Mouse (Mus musculus) embryonic facial prominence, embryonic 10.5 days (tissue): ENCODE measurements at regions not wholly inside any gene's neighbourhood (a gene's known extent, or its start where the extent isn't known, plus 50 kb on each side); places are given as distances from the start of the nearest gene placed in this dataset.

ENCODE experiments used
- DNase-seq: peaks from one replicate; pipeline ENCODE4 v3.0.0-alpha.2; 2017; ENCODE audit warnings: low spot score
- H3K27ac ChIP-seq: fragments of 300-500 bp; sonication (generic); replicated peaks from 2 replicates; pipeline ENCODE4 v1.5.1; 2016; ENCODE audit warnings: mild to moderate bottlenecking
- H3K27me3 ChIP-seq: fragments of 300-500 bp; sonication (generic); replicated peaks from 2 replicates; pipeline ENCODE4 v1.6.1; 2016; ENCODE audit warnings: low read depth, mild to moderate bottlenecking; ENCODE audit not compliant: poor library complexity, severe bottlenecking
- H3K36me3 ChIP-seq: fragments of 300-500 bp; sonication (generic); replicated peaks from 2 replicates; pipeline ENCODE4 v1.6.1; 2016; ENCODE audit warnings: mild to moderate bottlenecking, moderate library complexity
- H3K4me1 ChIP-seq: fragments of 300-500 bp; sonication (generic); 2 replicates; pipeline ENCODE4 v1.6.1; 2016
- H3K4me3 ChIP-seq: fragments of 300-500 bp; sonication (generic); 2 replicates; pipeline ENCODE4 v1.5.1; 2016; ENCODE audit warnings: mild to moderate bottlenecking, moderate library complexity
- H3K9me3 ChIP-seq: fragments of 300-500 bp; sonication (generic); 2 replicates; pipeline ENCODE4 v1.6.1; 2016; ENCODE audit warnings: mild to moderate bottlenecking
- WGBS: fragments of 180-500 bp; shearing (Covaris S2); methylation state at CpG from one replicate; pipeline ENCODE4 v1.1.7; 2016; 5-methylcytosine and 5-hydroxymethylcytosine counted together

DNA sequence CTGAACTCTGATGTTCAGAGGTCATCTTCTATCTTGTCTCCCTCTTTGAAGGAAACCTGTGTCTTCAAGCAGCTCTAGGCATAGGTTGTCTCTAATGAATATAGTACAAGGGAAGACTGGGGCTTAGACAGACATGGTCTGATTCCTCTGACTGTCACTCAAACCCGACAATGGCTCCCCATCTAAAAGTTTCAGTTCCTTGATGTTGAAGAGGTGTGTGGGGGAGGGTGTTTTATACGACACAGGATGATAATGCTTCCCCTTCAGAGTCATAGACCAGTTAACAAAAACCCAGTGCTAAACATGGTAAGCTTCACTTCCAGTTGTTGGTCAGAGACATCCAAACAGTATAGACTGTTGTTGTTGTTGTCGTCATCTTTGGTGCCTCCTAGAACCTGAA lies 195.3 kb upstream of the Map3k1 start:
- WGBS: 91% methylated on average over 3 of the region's 3 CpGs
- Histone ChIP-seq H3K27ac (no peak overlapping the region), H3K27me3 (no peaks in the 10 kb centered on the region), H3K4me1 (peaks cover 32% of the 10 kb centered on the region), H3K9me3 (no peaks in the 10 kb centered on the region), H3K36me3 (no peaks in the 10 kb centered on the region), H3K4me3 (no peak overlapping the region)
- no peak for DNase-seq

DNA sequence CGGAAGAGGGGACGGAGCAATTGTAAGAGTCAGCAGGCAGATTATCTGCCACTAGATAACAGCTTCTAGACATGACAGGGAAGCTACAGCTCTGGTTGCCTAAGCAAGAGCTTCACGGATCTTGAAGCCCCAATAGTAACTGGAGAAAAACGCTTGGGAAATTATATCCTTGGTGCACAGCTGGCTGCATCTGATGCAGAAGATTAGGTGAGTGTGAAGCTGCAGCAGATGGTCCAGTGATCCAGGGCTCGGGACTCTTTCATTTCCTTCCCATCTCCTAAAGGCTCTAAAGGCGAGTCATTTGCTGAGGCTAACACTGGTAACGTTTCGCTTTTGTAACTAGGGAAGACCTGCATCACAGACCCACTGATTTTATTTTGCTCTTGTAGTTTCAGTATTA lies 196.6 kb upstream of the Map3k1 start:
- H3K9me3 ChIP-seq: no peaks in the 10 kb centered on the region
- WGBS: 87% methylated on average over 8 of the region's 8 CpGs
- H3K27me3 ChIP-seq: no peaks in the 10 kb centered on the region
- no peak for DNase-seq
- no peaks in the 10 kb centered on the region for H3K36me3 ChIP-seq
- H3K4me3 ChIP-seq: no peak overlapping the region
- H3K4me1 ChIP-seq: peaks cover 29% of the 10 kb centered on the region
- no peak overlapping the region for H3K27ac ChIP-seq

DNA sequence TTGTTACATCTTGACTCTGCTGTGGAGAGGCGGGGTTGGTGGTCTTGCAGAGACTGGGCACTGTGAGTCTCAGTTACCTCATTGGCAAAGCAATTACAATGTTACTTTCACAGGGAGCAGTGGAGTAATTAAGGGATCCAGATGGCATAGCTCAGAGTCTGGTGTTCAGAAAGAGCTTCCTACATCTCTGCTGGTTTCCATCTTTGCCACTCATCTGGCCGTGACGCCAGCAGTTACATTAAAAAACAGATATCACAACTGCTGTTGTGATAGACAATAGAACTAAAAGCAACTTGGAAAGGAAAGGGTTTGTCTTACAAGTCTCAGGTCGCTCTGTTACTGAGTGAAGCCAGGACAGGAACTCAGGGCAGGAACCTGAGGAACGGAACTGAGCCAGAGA lies 200.0 kb upstream of the Map3k1 start:
- 93% methylated on average over 5 of the region's 5 CpGs for WGBS
- Histone ChIP-seq H3K4me1 (no peaks in the 10 kb centered on the region), H3K9me3 (no peaks in the 10 kb centered on the region), H3K27me3 (no peaks in the 10 kb centered on the region), H3K27ac (no peak overlapping the region), H3K4me3 (no peak overlapping the region), H3K36me3 (no peaks in the 10 kb centered on the region)
- DNase-seq: no peak

DNA sequence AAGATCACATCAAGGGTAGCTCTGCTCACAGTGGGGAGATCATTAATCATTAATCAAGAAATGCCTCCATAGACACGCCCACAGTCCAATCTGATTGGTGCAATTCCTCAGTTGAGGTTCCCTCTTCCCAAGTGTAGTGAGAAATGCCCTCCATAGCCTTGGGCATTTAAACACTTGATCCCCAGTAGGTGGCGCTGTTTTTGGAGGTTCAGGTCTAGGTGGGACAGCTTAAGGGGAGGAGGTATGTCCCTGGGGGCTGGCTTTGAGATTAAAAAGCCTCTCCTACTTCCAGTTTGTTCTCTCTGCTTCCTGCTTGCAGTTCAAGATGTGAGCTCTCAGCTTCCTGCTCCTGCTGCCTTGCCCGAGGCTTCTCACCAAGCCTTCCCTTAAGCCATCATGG lies 200.5 kb upstream of the Map3k1 start:
- Histone ChIP-seq H3K36me3 (no peaks in the 10 kb centered on the region), H3K4me3 (no peak overlapping the region), H3K27ac (no peak overlapping the region), H3K27me3 (no peaks in the 10 kb centered on the region), H3K9me3 (no peaks in the 10 kb centered on the region), H3K4me1 (no peaks in the 10 kb centered on the region)
- WGBS: 80% methylated on average over 3 of the region's 3 CpGs
- DNase-seq: no peak

DNA sequence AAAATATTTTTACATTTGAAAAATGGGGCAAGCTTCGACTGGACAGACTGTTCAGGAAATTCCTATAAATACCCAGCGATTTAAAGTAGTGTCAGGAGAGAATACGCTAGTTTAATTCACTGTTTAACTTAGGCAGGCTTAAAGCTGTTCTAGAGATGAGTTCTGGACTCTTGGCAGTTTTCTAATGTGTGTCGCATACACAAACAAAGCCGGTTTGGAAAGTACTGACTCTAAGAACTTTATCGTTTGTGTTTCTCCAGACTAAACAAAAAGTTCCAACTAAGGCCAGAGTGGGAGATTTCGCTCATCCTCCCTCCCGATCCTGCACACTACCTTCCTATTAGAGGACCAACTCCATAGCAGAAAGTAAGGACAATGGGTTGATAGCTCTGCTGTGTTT lies 201.7 kb upstream of the Map3k1 start:
- no peak overlapping the region for H3K4me3 ChIP-seq
- no peaks in the 10 kb centered on the region for H3K36me3 ChIP-seq
- no peaks in the 10 kb centered on the region for H3K4me1 ChIP-seq
- H3K9me3 ChIP-seq: peaks cover 3% of the 10 kb centered on the region; the same call in 1 of the 2 replicates
- H3K27ac ChIP-seq: no peak overlapping the region
- H3K27me3 ChIP-seq: no peaks in the 10 kb centered on the region
- WGBS: 90% methylated on average over 8 of the region's 8 CpGs
- DNase-seq: no peak

DNA sequence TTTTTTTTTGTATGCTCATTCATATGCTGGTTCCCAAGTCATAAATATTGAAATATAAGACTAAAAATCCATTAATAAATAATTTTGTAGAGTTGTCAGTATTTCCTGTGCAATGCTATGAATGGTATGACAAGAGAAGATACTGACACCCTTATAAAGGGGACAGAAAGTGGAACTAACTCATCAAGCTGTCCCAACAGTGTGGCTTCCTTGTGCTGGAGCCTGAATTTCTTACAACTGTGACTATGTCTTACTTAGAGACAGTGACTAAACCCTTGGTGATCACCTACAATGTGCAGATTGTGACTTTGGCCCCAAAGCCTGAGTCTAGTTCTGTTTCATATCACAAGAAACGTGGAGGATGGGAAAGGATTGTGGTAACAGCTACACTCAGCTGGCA lies 203.8 kb upstream of the Map3k1 start:
- H3K27me3 ChIP-seq: no peaks in the 10 kb centered on the region
- H3K4me1 ChIP-seq: no peaks in the 10 kb centered on the region
- no peak overlapping the region for H3K27ac ChIP-seq
- H3K9me3 ChIP-seq: peaks cover 3% of the 10 kb centered on the region; the same call in 1 of the 2 replicates
- DNase-seq: no peak
- WGBS: 77% methylated on average over 1 of the region's 1 CpGs
- H3K4me3 ChIP-seq: no peak overlapping the region
- H3K36me3 ChIP-seq: no peaks in the 10 kb centered on the region

DNA sequence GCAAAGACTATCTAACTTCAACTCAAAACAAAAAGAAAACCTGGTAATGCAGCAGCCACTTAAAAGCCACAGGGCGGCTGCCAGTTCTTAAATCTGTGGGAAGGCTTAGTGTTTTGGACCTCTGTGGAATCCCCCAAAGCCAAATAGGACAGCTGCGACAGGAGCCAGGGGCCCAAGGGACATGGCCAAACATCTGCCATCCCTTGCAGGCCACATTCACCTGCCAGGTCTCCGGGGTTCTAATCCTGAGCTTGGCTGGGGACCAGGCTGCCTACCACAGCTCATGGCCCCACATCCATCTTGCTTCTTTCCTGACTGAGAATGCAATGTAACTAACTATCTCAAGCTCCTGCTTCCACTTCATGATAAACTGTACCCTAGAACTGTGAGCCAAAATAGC lies 206.3 kb upstream of the Map3k1 start:
- Histone ChIP-seq H3K36me3 (no peaks in the 10 kb centered on the region), H3K27ac (no peak overlapping the region), H3K27me3 (no peaks in the 10 kb centered on the region), H3K9me3 (peaks cover 3% of the 10 kb centered on the region; the same call in 1 of the 2 replicates), H3K4me3 (no peak overlapping the region), H3K4me1 (0 out of 2 replicates have a peak, but pooled peaks cover 2% of the 10 kb centered on the region)
- DNase-seq: no peak
- 90% methylated on average over 3 of the region's 3 CpGs for WGBS

DNA sequence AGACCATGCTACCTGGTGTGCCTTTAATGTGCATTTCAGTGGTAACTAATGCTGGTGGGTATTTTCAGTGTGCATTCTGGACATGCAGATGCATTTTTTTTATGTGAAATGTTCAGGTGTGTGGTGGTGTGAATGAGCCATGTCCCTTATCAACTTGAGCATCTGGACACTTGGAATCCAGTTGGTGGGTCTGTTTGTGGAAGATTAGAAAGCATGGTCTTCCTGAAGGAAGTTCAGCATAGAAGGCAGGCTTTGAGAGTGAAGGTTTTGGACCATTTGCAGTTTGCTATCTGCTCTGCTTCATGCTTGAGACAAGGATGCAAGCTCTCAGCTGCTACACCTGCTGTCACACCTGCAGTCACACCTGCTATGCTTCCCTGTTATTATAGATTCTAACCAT lies 207.5 kb upstream of the Map3k1 start:
- peaks cover 3% of the 10 kb centered on the region; the same call in 1 of the 2 replicates for H3K9me3 ChIP-seq
- no peak for DNase-seq
- H3K4me1 ChIP-seq: 0 out of 2 replicates have a peak, but pooled peaks cover 2% of the 10 kb centered on the region
- no peaks in the 10 kb centered on the region for H3K27me3 ChIP-seq
- H3K36me3 ChIP-seq: no peaks in the 10 kb centered on the region
- no peak overlapping the region for H3K27ac ChIP-seq
- H3K4me3 ChIP-seq: no peak overlapping the region

DNA sequence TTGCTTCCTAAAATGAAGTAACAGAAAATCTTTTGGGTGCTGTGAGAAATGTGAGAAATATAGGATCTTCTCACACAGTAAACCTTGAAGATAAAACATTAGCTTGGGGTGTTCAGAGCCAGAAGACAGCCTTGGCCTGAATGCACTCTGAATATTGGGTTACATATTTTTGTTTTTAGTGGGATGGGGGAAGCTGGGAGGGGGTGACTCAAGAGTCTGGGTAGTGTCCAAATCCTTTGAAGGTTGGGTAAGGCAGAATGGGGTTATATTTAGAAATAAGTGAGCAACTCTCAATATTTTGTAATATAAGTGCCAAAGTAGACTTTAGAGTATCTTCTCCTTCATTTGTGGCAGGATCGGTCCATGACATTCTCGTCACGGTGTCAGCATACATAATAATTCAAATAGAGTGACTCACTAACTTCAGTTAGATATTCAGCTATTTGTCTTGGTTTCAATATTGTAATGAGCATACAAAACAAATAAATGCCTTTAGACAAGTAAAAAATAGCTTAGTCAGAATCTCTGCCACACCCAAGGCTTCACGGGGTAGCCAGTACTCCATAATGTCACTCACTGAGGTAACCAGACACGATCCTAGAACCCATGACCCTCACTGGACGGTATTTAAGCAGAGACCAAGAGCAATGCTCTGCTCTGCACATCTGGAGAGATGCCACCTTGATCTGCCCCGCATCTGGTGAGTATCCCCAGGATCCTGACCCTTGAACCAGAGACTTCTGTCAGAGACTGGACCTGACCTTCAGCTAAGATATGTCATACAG lies 209.9 kb upstream of the Map3k1 start:
- no peaks in the 10 kb centered on the region for H3K36me3 ChIP-seq
- peaks cover 3% of the 10 kb centered on the region; the same call in 1 of the 2 replicates for H3K9me3 ChIP-seq
- no peak for DNase-seq
- 88% methylated on average over 7 of the region's 7 CpGs for WGBS
- no peaks in the 10 kb centered on the region for H3K27me3 ChIP-seq
- H3K4me3 ChIP-seq: no peak overlapping the region
- H3K4me1 ChIP-seq: peaks cover 11% of the 10 kb centered on the region
- H3K27ac ChIP-seq: no peak overlapping the region

DNA sequence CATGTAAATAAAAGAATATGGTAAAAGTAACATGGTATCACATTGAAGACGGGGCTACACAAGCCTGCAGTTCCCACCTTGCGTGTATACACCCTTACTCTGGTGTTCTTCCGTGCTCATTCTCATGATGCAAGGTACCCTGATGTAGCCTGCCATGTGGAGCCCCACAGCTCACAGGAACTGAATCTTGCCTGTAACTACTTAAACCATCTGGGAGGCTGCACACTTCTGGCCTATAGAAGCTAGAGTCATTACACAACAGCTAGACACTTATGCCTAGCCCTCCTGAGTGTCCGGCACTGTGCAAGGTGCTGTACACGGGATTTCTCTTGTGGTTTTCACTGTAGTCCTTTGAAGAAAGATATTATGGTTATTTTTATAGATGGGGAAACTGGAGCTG lies 210.8 kb upstream of the Map3k1 start:
- no peak overlapping the region for H3K27ac ChIP-seq
- H3K36me3 ChIP-seq: no peaks in the 10 kb centered on the region
- peaks cover 2% of the 10 kb centered on the region; the same call in 1 of the 2 replicates for H3K9me3 ChIP-seq
- no peak for DNase-seq
- no peaks in the 10 kb centered on the region for H3K27me3 ChIP-seq
- WGBS: 89% methylated on average over 5 of the region's 5 CpGs
- peaks cover 11% of the 10 kb centered on the region for H3K4me1 ChIP-seq
- H3K4me3 ChIP-seq: no peak overlapping the region

DNA sequence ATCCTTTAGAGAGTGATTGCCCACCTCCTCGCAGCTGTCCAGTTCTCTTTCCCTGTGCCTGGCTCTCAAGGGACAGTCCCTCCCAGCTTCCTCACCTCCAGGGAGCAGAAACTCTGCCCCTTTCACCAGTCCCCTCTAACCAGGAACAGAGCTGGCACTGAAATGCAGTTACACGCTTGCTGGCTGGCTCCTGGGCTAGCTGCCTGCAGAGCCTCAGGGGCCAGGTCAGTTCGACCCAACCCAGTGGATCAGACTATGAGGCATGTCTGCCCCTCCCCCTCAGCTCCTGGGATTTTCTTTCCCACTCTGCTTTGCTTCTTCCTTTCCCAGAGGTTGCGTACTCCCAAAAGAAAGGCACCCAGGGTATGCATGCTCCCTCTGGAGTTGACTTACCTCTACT lies 214.4 kb upstream of the Map3k1 start:
- Histone ChIP-seq H3K9me3 (no peaks in the 10 kb centered on the region), H3K4me1 (peaks cover 11% of the 10 kb centered on the region), H3K27ac (peak overlapping the region; percentile 69), H3K36me3 (no peaks in the 10 kb centered on the region), H3K4me3 (no peak overlapping the region), H3K27me3 (no peaks in the 10 kb centered on the region)
- no peak for DNase-seq
- WGBS: 39% methylated on average over 4 of the region's 4 CpGs

DNA sequence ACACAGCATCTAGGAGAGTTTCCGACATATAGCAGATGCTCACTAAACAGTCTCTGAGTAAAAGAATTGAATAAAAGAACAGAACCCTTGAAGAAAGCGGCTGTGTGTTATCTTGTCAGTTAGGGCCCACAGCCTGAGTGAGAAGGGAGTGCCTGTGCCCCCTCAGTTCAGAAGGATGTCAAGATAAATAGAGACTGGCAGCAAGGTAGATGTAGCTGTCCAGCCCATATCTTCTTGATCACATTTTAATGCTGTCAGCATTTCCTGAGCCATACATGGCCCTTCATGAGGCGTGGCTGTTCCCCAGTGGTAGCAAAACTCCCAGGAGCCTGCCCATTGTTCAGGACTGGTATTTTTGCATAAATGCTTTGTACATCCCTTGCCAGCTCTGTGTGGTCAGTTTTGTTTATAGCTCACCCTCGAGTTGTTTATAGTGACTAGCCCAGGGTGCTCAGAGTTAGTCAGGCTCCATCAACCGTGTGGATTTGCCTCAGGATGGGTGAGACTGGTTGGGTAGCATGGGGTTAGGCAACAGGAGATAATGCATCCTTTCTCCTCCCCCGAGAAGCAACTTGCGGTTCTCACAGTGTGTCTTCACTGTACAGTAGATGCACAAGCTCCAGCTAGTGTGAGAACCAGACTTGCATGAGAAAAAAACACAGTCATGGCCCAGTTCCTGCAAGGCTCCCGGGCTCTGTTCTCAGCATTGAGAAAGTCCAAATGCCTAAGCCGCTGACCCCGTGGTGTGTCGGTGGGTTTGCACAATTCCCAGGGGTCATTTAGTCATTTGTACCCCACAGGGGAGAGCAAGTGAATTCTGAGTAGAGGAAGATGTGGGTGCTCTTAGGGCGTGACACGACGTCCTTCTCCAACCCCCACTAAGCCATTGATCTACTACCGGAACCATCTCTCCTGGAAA lies 216.1 kb upstream of the Map3k1 start:
- Histone ChIP-seq H3K4me3 (no peak overlapping the region), H3K36me3 (no peaks in the 10 kb centered on the region), H3K9me3 (no peaks in the 10 kb centered on the region), H3K27ac (no peak overlapping the region), H3K27me3 (no peaks in the 10 kb centered on the region), H3K4me1 (peaks cover 9% of the 10 kb centered on the region)
- DNase-seq: no peak
- WGBS: 83% methylated on average over 15 of the region's 15 CpGs

DNA sequence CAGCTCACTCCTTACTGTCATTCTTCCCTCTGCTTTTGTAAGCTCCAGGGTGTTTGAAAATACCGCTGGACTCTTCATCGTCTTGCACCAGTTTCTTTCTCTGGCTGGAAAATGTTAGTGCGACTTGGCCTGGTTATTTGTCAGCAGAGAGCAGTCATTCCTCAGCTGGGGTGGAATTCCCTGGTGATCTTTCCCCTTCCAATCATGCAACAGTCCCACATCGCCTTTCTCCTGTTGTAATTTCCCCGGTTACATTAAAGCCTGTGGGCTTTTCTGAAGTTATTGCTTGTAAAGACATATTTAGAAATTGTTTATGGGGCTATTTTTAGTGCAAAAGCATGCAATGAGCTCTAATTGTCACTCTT lies 216.8 kb upstream of the Map3k1 start:
- peaks cover 9% of the 10 kb centered on the region for H3K4me1 ChIP-seq
- no peak overlapping the region for H3K4me3 ChIP-seq
- H3K9me3 ChIP-seq: no peaks in the 10 kb centered on the region
- H3K27me3 ChIP-seq: no peaks in the 10 kb centered on the region
- WGBS: 91% methylated on average over 5 of the region's 5 CpGs
- no peak for DNase-seq
- no peak overlapping the region for H3K27ac ChIP-seq
- H3K36me3 ChIP-seq: no peaks in the 10 kb centered on the region
